Mouse (Mus musculus): ENCODE measurements around the gene Krt7.

The Krt7 gene

DNA sequence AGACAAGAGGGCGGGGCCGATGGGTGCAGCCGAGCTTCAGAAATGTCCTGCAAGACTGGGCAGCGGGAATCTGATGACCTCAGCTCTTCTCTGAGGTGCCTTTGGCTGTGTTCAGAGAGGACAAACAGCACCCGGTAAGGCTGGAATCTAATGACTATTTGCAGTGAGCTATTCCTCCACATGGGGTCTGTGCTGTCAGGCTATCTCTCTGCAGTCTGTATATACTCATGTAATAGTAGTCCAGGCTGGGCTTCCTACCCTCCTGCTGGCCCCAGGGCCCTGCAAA lies 34.1 kb upstream of the Krt7 start:
- DNase-seq (ENCODE audit: low read depth, low spot score), result no peak

DNA sequence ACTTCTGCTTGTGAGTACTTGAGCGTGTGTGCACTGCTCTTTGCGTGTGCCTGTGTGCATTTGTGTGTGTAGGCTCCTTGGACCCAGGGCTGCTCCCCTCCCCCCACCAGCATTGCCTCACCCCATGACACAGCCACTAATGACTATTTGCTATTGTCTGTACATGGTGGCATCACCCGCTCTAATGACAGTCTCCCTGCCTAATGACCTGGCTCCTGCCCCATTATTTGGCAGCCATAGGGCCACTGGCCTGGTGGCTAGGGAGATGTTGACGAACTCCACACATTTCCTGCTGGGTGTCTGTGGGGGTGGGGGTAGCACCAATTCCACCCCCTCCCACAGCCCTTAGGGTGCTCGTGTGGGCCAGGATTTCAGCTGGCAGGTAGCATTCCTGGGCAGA lies 32.2 kb upstream of the Krt7 start:
- DNase-seq (ENCODE audit: low read depth, low spot score), result no peak

DNA sequence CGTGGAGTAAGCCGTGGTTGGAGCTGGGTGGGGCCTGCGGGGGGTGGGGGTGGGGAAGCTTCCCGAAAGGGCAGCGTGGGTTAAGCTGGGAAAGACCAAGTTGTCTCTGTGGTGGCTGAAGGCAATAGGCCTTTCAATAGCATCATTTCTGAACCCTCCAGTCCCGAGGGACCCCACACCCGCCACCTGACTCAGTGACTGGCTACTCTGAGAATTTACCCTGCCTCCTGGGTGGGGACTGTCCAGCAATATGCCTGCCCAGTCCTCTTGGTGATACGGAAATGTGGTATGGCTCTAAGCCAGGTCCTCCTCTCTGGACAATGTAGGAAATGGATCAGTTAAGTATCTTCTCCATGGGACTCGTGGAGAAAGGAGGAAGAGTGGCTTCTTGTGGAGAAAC lies 29.1 kb upstream of the Krt7 start:
- DNase-seq (ENCODE audit: low read depth, low spot score), result no peak

DNA sequence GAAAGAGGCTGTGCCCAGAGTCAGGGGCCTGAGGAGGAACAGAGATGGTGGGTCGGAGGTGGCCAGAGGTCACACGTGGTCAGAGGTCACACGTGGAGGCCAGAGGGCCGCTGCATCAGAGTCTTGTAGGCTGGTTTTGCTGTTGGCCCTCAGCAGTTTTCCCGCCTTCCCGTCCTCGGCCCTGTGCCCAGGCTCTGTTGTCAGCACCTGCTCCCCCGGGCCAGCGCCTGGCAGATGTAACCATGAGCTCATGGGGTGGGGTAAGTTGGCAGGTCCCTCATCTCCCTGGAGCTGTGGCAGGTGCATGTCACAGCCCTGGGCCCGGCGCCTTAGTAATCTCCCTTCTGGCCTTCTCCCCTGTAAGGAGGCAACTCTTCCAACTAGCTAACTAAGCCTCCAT lies 28.0 kb upstream of the Krt7 start:
- no peak for DNase-seq (ENCODE audit: low read depth, low spot score)

DNA sequence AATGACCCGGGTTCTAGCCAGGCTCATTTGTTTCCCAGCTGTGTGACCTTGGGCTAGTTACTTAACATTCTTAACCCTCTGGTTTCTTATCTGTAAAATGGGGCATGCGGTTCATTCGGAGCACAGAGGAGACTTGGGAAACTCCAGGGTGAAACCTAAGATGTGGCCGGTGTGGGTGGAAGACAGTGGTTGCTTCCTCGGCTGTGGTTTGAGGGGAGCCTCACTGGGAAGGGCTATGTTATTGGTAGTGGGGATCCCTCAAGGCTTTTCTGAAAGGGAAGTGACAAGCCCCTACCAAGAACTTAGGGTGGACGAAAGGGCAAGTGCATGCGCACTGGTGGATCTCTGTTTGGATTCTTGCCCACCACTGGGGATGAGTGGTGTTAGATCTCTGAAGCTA lies 26.2 kb upstream of the Krt7 start:
- DNase-seq (ENCODE audit: low read depth, low spot score), result no peak

DNA sequence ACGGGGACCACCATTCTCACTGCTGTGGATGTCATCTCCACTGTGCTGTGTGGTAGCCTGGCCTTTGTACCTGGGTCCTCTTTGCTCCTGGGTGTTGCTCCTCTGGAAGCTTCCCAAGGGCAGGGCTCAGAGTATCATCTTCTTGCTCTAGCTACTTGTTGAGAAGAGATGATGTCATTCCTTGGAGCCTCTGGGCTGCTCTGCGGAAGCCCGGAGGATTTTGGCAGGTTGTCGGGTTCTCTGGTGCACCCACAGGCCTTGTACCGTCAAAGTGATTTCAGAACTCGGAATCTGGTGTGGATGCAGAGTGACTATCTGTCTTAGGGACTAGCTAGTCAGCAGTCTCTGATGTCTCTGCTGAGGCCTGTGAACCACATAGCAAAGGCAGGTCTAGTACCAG lies 25.8 kb upstream of the Krt7 start:
- DNase-seq (ENCODE audit: low read depth, low spot score), result no peak

DNA sequence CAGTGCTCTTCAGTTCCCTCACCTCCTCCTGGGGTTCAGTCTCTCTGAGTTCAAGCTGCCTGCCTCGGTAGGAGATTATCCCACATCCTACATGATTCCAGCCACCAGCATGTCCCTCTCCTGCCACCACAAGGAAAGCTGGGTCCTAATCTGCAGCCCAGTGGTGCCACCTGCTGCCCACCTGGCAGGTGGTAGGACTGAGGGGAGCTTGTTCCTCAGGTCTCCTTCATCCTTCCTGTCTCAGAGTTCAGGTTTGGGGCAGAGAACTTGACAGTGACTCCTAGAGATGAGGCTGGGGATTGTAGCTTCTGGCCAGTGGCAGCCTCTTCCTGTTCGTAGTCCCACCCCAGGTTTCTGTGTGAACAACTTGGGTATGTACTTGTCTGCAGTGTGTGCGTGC lies 23.7 kb upstream of the Krt7 start:
- DNase-seq (ENCODE audit: low read depth, low spot score), result no peak

DNA sequence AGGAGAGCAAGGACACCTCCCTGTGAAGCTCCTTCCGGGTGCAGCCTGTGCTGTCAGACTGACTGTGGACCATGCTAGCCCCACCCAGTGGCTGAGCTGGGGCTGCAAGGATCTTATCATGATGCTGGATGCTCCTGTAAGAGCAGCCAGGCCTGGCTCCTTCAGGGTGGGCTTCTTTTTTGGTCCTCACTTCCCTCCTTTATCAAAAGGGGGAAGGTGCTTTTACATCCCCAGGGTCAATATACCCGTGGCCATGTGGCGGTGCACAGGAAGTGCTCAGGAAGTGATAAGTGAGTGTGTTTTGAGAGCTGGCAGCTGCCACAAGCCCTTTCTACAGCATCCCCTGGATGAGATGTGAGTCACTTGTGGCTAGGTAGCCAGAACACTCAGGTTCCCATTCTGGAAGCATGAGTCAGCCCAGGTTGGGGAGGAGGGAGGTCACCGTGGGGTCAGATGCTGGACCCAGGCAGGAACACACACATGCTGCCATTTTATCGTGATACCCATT lies 22.8 kb upstream of the Krt7 start:
- DNase-seq (ENCODE audit: low read depth, low spot score), result peak; percentile 23

DNA sequence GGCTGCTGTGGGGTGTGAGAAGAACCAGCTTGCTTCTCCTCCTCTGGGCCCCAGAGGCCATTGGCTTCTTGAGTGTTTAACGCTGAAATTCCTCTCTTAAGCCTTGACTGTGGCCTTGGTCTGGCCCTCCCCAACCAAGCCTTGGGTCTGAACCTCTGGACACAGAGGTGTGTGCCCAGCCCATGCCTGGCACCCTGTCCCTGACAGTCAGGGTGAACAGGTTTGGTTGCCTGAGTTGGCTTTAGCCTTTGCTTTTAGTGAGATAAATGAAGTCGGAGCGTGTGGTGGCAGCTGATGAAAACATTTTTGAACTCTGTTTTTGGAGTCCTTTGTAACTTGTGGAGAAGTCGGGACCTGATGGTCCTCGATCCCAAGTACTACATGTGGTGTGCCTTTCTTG lies 20.6 kb upstream of the Krt7 start:
- no peak for DNase-seq (ENCODE audit: low read depth, low spot score)

DNA sequence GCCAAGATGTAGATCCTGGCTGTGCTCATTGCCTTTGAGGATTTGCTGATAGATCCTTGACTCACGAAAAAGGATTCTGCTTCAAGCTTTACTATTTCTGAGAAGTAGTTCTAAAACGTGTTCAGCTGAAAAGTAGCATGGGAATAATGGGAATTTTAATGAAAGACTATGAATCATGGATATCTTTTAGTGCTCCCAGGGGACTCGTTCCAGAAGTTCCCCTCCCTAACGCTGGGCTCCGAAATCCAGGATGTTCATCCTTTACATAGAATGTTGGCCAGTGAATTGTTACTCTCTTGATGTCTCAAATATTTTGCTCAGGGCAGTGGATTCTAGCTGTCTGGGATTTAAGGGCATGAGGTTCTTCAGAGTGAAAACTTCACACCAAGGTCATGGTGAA lies 18.6 kb upstream of the Krt7 start:
- no peak for DNase-seq (ENCODE audit: low read depth, low spot score)

DNA sequence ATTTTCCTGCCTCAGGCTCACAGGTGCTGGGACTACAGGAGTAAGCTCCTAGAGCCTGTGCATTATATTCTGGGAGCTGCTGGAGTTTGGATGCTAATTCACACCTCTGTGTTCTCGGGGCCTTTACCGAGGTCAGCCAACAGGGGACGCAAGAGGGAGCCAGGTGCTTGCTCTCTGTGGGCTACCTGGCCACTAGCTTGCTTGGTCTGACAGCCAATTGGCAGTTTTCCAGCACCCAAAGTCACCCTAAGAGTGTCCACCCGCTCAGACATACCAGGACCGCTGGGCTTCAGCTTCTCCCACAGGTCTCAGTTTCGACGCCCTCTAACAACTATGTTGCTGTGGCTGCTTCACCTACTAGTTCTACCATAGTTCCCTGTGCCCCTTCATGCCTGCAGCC lies 15.9 kb upstream of the Krt7 start:
- no peak for DNase-seq (ENCODE audit: low read depth, low spot score)

DNA sequence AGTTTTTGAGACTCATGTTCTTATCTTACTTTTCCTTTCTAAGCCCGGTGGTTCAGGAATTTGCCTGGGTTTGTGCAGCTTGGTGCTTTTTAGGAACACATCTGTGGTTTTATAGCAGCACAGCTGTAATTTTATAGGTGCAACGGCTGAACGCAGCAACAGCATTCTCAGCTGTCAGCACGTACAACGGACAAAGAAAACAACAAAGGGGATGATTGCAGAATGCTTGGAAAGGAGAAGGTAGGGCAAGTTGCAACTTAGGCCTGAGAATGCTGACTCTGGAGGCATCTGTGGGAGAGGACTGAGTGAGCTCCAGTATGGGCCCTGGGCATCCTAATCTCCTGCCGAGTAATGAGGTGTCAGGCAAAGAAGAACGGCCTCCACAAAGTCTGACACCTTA lies 14.4 kb upstream of the Krt7 start:
- DNase-seq (ENCODE audit: low read depth, low spot score), result no peak

DNA sequence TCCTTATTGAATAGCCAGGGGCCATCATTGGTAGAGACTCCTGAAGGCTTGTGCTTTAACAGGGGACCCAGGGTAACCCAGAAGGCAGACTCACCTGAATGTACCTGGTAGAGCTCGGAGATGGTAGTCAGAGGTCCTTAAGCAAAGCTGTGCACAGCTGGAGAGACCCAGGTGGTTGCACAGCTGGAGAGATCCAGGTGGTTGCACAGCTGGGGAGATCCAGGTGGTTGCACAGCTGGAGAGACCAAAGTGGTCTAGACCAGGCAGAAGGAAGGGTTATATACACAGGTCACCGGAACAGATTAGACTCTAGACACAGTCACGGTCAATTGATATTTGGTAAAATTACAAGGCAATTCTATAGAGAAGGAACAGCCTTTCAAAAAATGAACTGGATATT lies 13.9 kb upstream of the Krt7 start:
- no peak for DNase-seq (ENCODE audit: low read depth, low spot score)

DNA sequence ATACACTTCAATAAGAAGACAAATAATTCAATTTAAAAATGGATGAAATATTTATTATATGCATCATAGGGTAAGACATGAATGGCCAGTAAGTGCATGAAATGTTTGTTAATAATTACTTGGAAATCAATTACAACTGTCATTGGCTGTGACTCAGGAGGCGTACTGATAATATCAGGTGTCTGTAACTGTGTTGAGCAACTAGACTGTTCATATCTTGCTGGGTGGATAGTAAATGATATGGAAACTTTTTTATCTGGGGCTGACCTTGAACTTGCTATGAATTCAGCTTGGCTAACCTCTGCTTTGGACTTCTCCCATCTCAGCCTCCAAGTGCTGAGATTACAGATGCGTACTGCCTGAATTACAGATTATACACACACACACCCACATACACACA lies 13.2 kb upstream of the Krt7 start:
- DNase-seq (ENCODE audit: low read depth, low spot score), result no peak

DNA sequence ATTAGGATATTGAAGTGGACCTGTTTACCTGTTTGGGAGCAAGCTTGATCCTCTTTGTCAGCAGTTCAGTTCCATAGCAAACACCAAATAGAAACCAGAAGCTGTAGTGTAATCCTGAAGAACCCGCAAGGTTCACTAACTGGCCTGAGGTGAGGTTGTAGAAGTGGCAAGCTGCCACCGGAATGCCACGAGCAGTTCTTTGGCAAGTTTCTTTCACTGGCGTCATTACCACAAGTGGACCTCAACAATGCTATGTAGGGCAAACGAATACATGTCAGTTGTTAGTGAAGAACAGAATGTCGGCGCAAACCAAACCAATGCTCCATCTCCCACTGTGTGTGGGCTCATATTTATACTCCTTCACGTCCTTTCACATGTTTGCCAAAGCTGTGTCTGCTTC lies 12.6 kb upstream of the Krt7 start:
- DNase-seq (ENCODE audit: low read depth, low spot score), result no peak

DNA sequence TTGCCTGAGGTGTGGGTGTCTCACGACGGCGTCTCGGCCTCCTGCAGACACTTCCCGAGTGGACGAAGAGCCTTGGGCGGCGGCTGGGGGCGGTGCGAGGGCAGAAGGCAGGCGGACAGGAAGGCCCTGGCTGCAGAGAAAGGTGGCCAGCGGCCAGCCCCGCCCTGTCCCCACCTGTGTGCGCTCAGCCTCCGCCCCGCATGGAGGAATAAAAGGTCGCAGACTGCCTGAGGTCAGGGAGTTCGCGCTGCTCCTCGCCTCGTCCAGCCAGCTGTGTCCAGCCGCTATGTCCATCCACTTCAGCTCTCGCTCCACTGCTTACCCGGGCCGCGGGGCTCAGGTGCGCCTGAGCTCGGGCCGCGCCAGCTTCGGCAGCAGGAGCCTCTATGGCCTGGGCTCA lies 1.3 kb downstream of the Krt7 start:
- DNase-seq (ENCODE audit: low read depth, low spot score), result no peak

DNA sequence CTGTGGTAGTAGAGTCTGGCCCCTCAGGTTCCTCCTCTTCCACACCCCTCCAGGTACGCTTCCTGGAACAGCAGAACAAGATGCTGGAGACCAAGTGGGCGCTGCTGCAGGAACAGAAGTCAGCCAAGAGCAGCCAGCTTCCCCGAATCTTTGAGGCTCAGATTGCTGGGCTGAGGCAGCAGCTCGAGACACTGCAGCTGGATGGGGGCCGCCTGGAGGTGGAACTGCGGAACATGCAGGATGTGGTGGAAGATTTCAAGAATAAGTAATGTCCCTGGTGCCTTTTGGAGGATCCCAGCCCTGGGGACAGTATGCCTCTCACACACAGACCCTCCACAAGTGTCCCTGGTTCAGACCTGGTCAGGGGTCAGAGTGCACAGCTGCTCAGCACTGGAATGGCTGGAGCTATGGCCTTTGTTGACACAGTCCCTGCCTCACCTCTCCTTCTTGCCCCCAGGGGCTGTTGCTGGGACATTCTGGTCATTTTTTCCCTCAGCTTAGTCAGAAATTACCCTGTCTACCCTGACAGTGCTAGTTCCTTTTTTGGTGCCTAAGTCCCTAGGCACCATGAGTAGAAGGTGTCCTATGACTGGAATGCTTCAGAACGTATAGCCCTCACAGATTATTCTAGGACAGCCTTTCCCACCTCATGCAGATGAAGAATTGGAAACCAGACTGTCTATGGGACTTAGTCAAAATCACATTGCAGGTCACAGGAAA lies 3.2 kb downstream of the Krt7 start:
- DNase-seq (ENCODE audit: low read depth, low spot score), result no peak

DNA sequence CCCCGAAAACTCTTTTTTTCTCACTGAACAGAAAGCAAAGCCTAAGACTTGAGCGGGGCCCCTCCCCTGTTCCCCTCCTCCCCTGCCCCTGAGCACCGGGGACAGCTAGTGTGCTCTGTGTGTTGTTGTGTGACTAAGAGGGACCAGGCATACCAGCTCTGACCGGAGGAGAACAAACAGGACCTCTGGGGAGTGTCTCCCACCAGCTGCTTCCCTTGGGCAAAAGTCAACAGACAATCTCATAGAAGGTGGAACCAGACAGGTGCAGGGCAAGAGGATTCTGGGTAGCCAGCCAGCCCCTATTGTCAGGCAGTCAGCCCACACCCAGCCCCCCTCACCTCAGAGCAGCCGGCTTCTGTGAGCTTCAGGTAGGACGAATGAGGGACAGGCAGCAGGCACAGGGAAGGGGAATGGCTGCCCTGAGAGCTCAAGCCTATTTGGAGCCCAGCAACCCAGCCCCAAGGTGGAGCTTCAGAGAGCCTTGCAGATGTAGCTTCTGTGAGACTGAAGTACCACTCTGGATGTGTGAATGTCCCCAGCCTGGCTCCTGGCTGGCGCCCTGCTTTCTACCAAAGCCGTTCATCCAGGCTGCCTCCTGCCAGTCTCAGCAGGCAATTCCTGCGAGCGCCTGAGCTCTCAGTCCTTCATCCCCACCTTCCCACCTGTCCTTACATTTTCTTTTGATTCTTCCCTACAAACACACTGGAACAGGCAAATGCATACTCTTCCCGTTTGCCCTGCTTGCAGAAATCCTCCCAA lies 4.1 kb downstream of the Krt7 start:
- no peak for DNase-seq (ENCODE audit: low read depth, low spot score)

DNA sequence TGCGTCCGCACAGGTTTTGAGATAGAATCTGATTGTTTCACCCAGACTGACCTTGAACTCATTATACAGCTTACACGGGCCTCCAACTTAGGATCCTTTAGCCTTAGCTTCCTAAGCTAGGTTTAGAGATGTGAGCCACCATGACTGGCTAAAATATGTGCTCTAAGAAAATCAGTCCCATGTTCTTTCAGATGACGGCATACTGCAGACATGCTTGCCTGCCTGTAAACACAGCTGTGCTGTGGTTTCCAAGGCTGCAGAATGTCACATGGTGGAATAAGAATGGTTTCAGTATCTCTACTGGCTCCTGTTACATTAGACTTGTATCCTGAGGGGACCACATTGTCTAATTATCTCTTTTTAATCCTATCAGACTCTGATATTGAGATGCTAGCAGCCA lies 8.1 kb downstream of the Krt7 start:
- no peak for DNase-seq (ENCODE audit: low read depth, low spot score)

DNA sequence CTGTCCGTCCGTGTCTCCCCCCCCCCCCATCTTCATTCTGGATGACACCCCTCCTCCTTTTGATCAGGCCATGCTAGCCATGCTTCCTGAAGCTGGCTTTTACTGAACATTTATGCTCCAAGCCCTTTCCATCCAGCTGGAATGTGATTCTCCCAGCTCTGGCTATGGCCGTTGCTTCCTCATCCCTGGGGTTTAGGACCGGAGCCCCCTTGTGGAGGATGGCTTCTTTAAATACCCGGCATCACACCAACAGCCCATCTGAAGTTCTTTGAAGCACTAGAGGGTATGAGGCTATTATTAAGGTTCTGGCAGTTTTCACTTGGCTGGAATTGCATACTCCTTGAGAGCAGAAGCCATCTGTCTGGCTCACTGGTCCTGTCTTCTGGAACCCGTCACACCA lies 10.1 kb downstream of the Krt7 start:
- peak; percentile 18 for DNase-seq (ENCODE audit: low read depth, low spot score)

DNA sequence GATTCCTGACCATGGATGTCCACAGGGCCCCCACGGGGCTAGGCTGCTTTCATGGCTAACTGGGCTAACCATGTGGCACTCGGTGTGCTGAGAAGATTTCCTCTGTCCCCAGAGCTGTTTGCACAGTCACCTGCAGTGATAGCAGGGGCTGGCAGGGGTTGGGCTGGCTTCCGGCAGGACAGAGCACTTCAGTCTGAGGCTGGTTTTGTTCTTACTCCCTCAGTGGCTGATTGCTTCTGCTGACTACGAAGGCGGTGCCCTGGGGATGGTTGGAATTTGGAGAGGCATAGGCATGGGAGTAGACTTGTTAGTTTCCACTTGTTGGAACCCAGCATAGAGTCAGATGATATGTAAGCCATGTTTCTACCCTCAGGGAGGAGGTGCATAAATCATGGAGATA lies 14.1 kb downstream of the Krt7 start:
- DNase-seq (ENCODE audit: low read depth, low spot score), result peak; percentile 53

DNA sequence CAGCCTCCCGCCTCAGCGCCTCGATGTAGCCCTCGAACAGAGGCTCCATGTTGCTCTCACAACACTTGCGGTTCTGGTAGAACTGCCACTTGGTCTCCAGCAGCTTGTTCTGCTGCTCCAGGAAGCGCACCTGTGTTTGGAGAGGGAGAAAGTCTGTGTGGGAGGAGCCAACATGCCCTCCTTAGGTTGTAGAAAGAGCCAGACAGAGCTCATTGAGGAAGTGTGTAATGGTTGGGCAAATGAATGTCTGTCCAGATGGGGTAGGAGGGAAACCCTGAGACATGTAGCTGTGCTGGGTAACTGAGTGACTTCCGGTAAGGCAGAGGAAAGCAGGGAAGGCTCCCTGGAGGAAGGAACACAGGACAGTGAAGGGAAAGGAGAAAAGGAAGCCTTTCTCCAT lies 25.8 kb downstream of the Krt7 start:
- no peak for DNase-seq (ENCODE audit: low read depth, low spot score)

DNA sequence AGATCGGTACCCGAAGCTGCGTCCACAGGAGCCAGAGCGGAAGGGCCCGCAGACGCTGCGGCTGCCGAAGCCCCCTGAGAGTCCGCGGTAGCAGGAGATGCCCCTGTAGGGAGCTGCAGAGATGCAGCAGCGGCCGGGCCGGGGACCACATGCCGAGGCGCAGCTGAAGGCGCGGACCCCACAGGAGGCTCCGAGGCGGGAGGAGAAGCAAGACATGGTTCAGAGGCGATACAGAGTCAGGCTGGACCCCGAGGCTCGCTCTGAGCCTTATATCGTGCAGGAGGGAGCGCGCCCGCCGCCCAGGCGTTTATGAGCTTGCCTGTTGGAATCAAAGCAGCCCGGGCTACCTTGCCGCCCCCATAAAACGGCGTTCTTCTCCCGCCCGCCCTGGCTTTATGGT lies 27.7 kb downstream of the Krt7 start, which contains the start of gene Krt87:
Gene Krt87 (minus strand): TSS at position 250 of the 400 bp plus-strand sequence.
- no peak for DNase-seq (ENCODE audit: low read depth, low spot score)

DNA sequence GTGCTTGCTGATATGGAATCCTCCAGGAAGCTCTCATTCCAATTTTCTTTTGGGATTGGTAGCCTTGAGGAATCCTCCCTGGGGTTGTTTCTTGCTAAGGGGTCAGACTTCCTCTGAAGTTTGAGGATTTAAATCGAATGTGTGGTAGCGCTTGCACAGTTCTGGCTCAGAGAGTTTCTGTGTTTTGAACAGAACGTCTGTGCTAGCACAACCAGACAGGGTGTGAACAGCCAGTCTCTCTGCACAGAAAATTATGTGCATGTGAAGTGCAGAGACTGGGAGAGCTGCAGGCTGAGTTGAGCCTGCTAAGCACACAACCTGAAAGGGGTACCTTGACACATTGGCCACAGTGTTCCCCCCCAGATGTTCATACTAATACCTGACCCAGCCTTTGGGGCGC lies 30.0 kb downstream of the Krt7 start:
- no peak for DNase-seq (ENCODE audit: low read depth, low spot score)

All from R1 (cell line).